Mouse (Mus musculus): ENCODE measurements at regions not wholly inside any gene's neighbourhood (a gene's known extent, or its start where the extent isn't known, plus 50 kb on each side); places are given as distances from the start of the nearest gene placed in this dataset.

GRCm38 (mm10) chr8:92522519-92522918 lies 151.6 kb upstream of the Irx6 start:
- DNase-seq: no peak

- DNase-seq: no peak
These were observed 144.3 kb upstream of the Irx6 start for GRCm38 (mm10) chr8:92529756-92530155.

GRCm38 (mm10) chr8:92540636-92541035 lies 133.5 kb upstream of the Irx6 start:
- DNase-seq: no peak

DNA sequence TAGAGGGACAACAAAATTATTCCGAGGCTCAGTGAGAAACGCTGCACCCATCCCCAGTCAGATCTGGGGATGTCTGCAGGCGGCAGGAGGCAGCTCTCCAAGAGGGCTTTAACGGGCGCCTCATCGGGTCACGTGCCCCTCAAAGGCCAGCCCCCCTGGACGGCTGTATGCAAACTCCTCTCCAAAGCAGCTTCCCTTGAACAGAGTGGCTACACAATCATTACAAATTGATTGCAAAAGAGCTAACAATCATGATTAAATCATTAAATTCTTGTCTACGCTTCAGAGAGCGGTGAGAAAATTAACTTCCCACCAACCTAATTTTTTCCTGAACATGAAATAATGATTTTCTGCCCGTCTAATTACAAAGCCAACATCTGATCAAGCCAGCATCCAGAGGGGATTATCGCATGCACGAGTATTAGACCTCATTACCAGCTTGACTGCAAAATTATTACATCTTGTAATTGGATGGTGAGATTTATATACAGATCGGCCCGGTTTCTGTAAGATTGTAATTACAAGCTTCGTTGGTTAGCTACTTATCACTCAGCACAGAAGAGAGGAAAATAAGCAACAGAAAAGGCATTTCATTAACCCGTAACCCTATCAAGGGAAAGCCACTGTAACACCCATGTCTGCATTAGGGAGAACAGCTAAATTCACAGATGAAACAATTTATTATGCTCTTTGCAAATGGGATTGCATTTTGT lies 128.6 kb upstream of the Irx6 start:
- DNase-seq: no peak

- no peak for DNase-seq
These were observed 118.9 kb upstream of the Irx6 start for GRCm38 (mm10) chr8:92555140-92555539.

DNA sequence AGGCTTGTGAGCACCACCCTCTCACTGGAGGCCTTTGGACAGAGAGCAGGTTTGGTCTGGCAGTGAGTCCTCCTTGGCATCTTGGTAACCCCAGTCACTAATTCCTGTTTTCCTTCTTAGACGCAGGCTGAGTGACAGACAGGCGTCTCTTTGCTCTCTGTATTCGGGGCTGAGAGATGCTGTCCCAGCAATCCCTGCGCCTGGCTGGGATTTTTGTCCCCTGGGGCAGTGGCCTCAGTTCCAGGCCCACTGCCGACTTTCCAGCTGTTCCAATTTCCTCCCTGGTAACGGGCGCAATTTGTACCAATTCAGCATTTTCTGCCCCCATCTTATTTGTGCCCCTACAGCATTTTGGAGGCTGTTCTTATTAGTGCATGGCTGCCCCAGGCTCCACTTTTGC lies 118.5 kb upstream of the Irx6 start:
- DNase-seq: no peak

DNA sequence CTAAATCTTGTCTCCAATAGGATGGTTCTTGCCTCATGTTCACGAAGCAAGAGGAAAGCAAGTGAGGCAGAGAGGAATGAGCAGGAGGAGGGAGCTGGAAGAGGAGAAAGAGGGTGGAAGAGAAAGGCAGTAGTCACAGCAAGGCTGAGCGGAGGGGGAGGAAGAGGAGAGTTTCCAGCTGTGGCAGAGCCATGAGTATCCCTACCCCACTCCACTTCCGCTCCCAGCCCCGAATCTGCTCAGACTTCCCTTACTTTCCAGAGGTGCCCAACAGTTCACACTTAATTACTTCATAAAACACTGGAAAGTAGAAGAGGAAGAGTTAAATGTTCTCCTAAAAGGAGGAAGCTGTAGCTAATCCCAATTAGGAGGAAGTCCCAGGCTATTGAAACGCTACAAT lies 111.6 kb upstream of the Irx6 start:
- DNase-seq: no peak

GRCm38 (mm10) chr8:92562962-92563361 lies 111.1 kb upstream of the Irx6 start:
- no peak for DNase-seq

DNA sequence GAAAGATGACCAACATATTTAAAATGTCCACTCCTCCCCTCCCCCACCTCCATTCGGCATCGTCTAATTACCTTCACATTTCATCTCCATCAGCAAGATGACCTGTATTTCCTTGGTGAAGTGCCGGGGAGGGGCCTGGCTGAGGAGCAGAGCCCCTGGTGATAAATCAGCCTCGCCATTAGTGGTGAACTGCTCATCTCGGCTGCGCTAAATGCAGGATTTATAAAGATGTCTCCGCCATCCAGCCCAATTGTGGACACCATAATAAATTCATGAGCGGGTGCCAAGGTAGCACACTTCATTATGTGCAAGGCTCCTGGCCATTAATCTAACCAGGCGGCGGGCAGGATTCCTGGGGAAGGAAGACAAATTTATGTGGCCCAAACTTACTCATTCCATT lies 104.4 kb upstream of the Irx6 start:
- no peak for DNase-seq

GRCm38 (mm10) chr8:92579446-92579845 lies 94.6 kb upstream of the Irx6 start:
- no peak for DNase-seq

GRCm38 (mm10) chr8:92581051-92581450 lies 93.0 kb upstream of the Irx6 start:
- no peak for DNase-seq

DNA sequence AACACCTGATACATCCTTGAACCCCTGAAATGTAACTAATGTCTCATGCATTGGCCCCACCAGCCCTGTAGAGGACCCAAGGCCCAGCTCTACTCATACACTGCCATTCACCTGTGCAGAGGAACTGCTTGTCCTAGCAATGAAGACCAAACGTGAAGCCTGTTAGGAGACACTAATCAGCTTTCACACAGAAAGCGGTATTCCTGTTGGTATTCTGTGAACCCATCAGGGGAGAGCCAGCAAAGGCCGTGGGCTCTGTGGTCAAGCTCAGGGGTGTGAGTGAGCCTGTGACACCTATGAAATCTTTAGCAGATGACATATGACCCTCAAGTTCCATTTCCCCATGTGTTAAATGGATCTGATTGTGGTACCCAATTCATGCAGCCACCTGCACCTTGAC lies 73.3 kb upstream of the Irx6 start:
- DNase-seq: no peak

GRCm38 (mm10) chr8:92602973-92603372 lies 71.1 kb upstream of the Irx6 start:
- DNase-seq: no peak

DNA sequence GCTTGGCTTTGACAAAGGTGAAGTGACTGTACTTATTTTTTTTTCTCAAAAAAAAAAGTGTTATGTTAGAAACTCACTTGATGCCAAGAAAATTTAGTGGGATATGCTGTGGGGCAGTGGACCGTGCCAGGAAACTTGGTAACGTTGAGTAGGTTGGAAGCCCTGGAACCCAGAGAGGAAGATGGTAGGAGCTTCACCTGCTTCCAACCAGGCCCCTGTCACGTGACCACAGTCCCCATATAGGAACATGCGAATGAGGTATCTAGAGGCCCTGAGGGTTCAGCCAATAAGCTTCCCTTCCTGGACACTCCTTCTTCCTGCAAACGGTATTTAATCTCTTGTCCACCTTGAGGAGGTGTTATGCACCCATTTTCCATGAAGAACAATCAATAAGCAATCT lies 68.5 kb upstream of the Irx6 start:
- DNase-seq: no peak

DNA sequence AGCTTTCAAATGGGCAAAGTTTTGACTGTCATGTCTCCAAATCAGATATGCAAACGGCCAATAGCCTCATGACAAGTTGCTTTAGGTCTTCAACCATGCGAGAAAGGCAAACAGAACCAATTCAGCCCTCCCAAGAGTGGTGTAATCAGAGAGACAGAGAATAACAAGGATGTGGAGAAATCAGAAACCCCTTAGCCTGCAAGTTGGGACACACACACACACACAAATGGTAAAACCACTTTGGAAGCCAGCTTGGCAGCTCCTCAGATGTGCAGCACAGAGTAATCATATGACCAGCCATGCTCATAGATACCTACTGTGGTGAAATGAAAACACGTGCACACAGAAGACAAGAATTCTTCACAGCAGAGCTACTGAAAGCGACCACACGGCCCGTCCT lies 66.5 kb upstream of the Irx6 start:
- DNase-seq: no peak

GRCm38 (mm10) chr8:92609908-92610307 lies 64.2 kb upstream of the Irx6 start:
- no peak for DNase-seq

- no peak for DNase-seq
These were observed 63.5 kb upstream of the Irx6 start for GRCm38 (mm10) chr8:92610487-92611059.

DNA sequence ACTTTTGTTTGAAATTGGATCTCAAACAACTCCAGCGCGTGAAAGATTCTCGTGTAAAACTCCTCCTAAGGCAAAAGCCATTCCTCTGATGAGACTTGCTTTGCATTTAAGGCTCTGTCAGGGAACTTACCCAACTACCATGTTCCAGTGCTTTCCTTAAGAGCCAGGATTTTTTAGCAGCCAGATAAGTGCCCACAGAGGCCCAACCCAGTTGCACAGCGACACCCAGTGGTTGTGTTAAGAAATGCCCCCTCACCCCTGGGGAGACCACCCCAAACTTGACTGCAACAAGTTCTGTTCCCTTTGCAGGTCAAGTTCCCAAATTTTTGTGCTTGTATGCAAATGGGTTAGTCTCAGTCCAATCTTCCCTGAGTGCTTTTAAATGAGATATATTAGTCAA lies 60.6 kb upstream of the Irx6 start:
- DNase-seq: no peak

GRCm38 (mm10) chr8:92616341-92617115 lies 57.6 kb upstream of the Irx6 start:
- no peak for DNase-seq

GRCm38 (mm10) chr8:92618281-92618680 lies 55.8 kb upstream of the Irx6 start:
- DNase-seq: no peak
